Mouse (Mus musculus): ENCODE results near the gene Psg22.

GRCm38 (mm10) chr7:18734451-18734850 is 16.6 kb downstream of the Psg22 start:
- TF ChIP-seq CTCF (IDR thresholded peaks at IDR 0.05; ENCODE audit: low read depth) (no peak), EP300 (IDR thresholded peaks at IDR 0.05; ENCODE audit: low read depth) (no peak)
